Mouse (Mus musculus): ENCODE results near the gene Kctd17. TPM values are rescaled to one million over a fixed set of nuclear protein-coding genes. Genes with fewer than 3 reads are reported as not detected.

The Kctd17 gene
- polyA plus RNA-seq (2012; rRNA removed), result 77.8 and 78.0 TPM in 2 replicates

GRCm38 (mm10) chr15:78428391-78429138 is at the start of gene Kctd17:
Gene Kctd17, plus strand, starts transcription at chr15:78428564.
- peak; percentile 28 for DNase-seq
- 8% methylated on average over 49 of the region's 52 CpGs for whole genome bisulfite sequencing
- no peak within 1 kb of the TSS for H3K27ac ChIP-seq (ENCODE audit: control insufficient read depth, insufficient read depth, low read length)
- H3K4me1 ChIP-seq (replicated peaks; ENCODE audit: control insufficient read depth, insufficient read depth, low read length), result peaks cover 8% of the 10 kb centered on the region
- H3K27me3 ChIP-seq (ENCODE audit: control insufficient read depth, insufficient read depth, low read length), result no peaks in the 10 kb centered on the region; the same call in 1 of the 2 replicates
- H3K36me3 ChIP-seq (ENCODE audit: control insufficient read depth, insufficient read depth, low read length), result no peaks in the 10 kb centered on the region
- TF ChIP-seq POLR2A (IDR thresholded peaks at IDR 0.05; ENCODE audit: control insufficient read depth, extremely low read depth, insufficient read depth, low read length, poor library complexity), result no peak
- TF ChIP-seq CTCF (IDR thresholded peaks at IDR 0.05; ENCODE audit: borderline replicate concordance, control insufficient read depth, extremely low read depth, insufficient read depth, low read length, poor library complexity), result no peak
- H3K4me3 ChIP-seq (ENCODE audit: control insufficient read depth, insufficient read depth, low read length), result peak within 1 kb of the TSS; percentile 46

GRCm38 (mm10) chr15:78380208-78380607 is 48.2 kb upstream of the Kctd17 start:
- H3K4me1 ChIP-seq (replicated peaks; ENCODE audit: control insufficient read depth, insufficient read depth, low read length), result no peaks in the 10 kb centered on the region
- H3K36me3 ChIP-seq (ENCODE audit: control insufficient read depth, insufficient read depth, low read length), result no peaks in the 10 kb centered on the region
- H3K4me3 ChIP-seq (ENCODE audit: control insufficient read depth, insufficient read depth, low read length), result no peak overlapping the region

GRCm38 (mm10) chr15:78380741-78381140 is 47.6 kb upstream of the Kctd17 start:
- DNase-seq, result no peak
- Histone ChIP-seq H3K27me3 (ENCODE audit: control insufficient read depth, insufficient read depth, low read length) (no peaks in the 10 kb centered on the region), H3K36me3 (ENCODE audit: control insufficient read depth, insufficient read depth, low read length) (no peaks in the 10 kb centered on the region), H3K4me1 (replicated peaks; ENCODE audit: control insufficient read depth, insufficient read depth, low read length) (no peaks in the 10 kb centered on the region), H3K27ac (ENCODE audit: control insufficient read depth, insufficient read depth, low read length) (no peak overlapping the region), H3K4me3 (ENCODE audit: control insufficient read depth, insufficient read depth, low read length) (no peak overlapping the region)
- WGBS, result 92% methylated on average over 4 of the region's 4 CpGs
- TF ChIP-seq POLR2A (IDR thresholded peaks at IDR 0.05; ENCODE audit: control insufficient read depth, extremely low read depth, insufficient read depth, low read length, poor library complexity) (no peak), CTCF (IDR thresholded peaks at IDR 0.05; ENCODE audit: borderline replicate concordance, control insufficient read depth, extremely low read depth, insufficient read depth, low read length, poor library complexity) (no peak)

More at GRCm38 (mm10) chr15:78380208-78380607, 48.2 kb upstream of the Kctd17 start:
- no peak for DNase-seq
- 91% methylated on average over 2 of the region's 2 CpGs for WGBS
- no peaks in the 10 kb centered on the region for H3K27me3 ChIP-seq (ENCODE audit: control insufficient read depth, insufficient read depth, low read length)
- H3K27ac ChIP-seq (ENCODE audit: control insufficient read depth, insufficient read depth, low read length), result no peak overlapping the region
- TF ChIP-seq CTCF (IDR thresholded peaks at IDR 0.05; ENCODE audit: borderline replicate concordance, control insufficient read depth, extremely low read depth, insufficient read depth, low read length, poor library complexity), result no peak
- TF ChIP-seq POLR2A (IDR thresholded peaks at IDR 0.05; ENCODE audit: control insufficient read depth, extremely low read depth, insufficient read depth, low read length, poor library complexity), result no peak

GRCm38 (mm10) chr15:78382115-78382514 is 46.2 kb upstream of the Kctd17 start:
- Histone ChIP-seq H3K27me3 (ENCODE audit: control insufficient read depth, insufficient read depth, low read length) (no peaks in the 10 kb centered on the region), H3K36me3 (ENCODE audit: control insufficient read depth, insufficient read depth, low read length) (no peaks in the 10 kb centered on the region), H3K4me3 (ENCODE audit: control insufficient read depth, insufficient read depth, low read length) (no peak overlapping the region), H3K27ac (ENCODE audit: control insufficient read depth, insufficient read depth, low read length) (no peak overlapping the region), H3K4me1 (replicated peaks; ENCODE audit: control insufficient read depth, insufficient read depth, low read length) (no peaks in the 10 kb centered on the region)
- TF ChIP-seq CTCF (IDR thresholded peaks at IDR 0.05; ENCODE audit: borderline replicate concordance, control insufficient read depth, extremely low read depth, insufficient read depth, low read length, poor library complexity) (no peak), POLR2A (IDR thresholded peaks at IDR 0.05; ENCODE audit: control insufficient read depth, extremely low read depth, insufficient read depth, low read length, poor library complexity) (no peak)
- DNase-seq, result no peak
- WGBS, result 84% methylated on average over 4 of the region's 4 CpGs

- Histone ChIP-seq H3K27ac (ENCODE audit: control insufficient read depth, insufficient read depth, low read length) (no peak overlapping the region), H3K4me1 (replicated peaks; ENCODE audit: control insufficient read depth, insufficient read depth, low read length) (no peaks in the 10 kb centered on the region), H3K4me3 (ENCODE audit: control insufficient read depth, insufficient read depth, low read length) (no peak overlapping the region), H3K27me3 (ENCODE audit: control insufficient read depth, insufficient read depth, low read length) (no peaks in the 10 kb centered on the region), H3K36me3 (ENCODE audit: control insufficient read depth, insufficient read depth, low read length) (no peaks in the 10 kb centered on the region)
- DNase-seq, result no peak
- TF ChIP-seq POLR2A (IDR thresholded peaks at IDR 0.05; ENCODE audit: control insufficient read depth, extremely low read depth, insufficient read depth, low read length, poor library complexity) (no peak), CTCF (IDR thresholded peaks at IDR 0.05; ENCODE audit: borderline replicate concordance, control insufficient read depth, extremely low read depth, insufficient read depth, low read length, poor library complexity) (no peak)
- 89% methylated on average over 11 of the region's 11 CpGs for WGBS
These were observed 44.7 kb upstream of the Kctd17 start for GRCm38 (mm10) chr15:78383450-78384219.

GRCm38 (mm10) chr15:78384220-78385116 is 43.9 kb upstream of the Kctd17 start:
- Histone ChIP-seq H3K27ac (ENCODE audit: control insufficient read depth, insufficient read depth, low read length) (no peak overlapping the region), H3K4me3 (ENCODE audit: control insufficient read depth, insufficient read depth, low read length) (no peak overlapping the region), H3K36me3 (ENCODE audit: control insufficient read depth, insufficient read depth, low read length) (no peaks in the 10 kb centered on the region), H3K4me1 (replicated peaks; ENCODE audit: control insufficient read depth, insufficient read depth, low read length) (no peaks in the 10 kb centered on the region), H3K27me3 (ENCODE audit: control insufficient read depth, insufficient read depth, low read length) (no peaks in the 10 kb centered on the region)
- 83% methylated on average over 7 of the region's 7 CpGs for WGBS
- no peak for TF ChIP-seq CTCF (IDR thresholded peaks at IDR 0.05; ENCODE audit: borderline replicate concordance, control insufficient read depth, extremely low read depth, insufficient read depth, low read length, poor library complexity)
- TF ChIP-seq POLR2A (IDR thresholded peaks at IDR 0.05; ENCODE audit: control insufficient read depth, extremely low read depth, insufficient read depth, low read length, poor library complexity), result no peak
- no peak for DNase-seq

Measured in thymus, adult 2 months (tissue).